Mouse (Mus musculus) kidney, adult 2 months (tissue): ENCODE measurements around the gene Prdx1.

Experiments used
- CTCF ChIP-seq: fragments of 200-500 bp; conservative IDR thresholded peaks from 2 replicates; pipeline ENCODE4 v1.5.1; 2011; ENCODE audit warnings: low read depth, mild to moderate bottlenecking, control low read depth, low read length, moderate library complexity, mixed read lengths; ENCODE audit not compliant: insufficient read depth, insufficient read length
- POLR2A ChIP-seq: fragments of 200-500 bp; IDR thresholded peaks from one replicate; pipeline ENCODE4 v1.6.1; 2011; ENCODE audit warnings: low read depth, low read length, control low read depth

- TF ChIP-seq CTCF, result no peak
- no peak for TF ChIP-seq POLR2A
Observed at GRCm38 (mm10) chr4:116707666-116708065, 22.3 kb downstream of the Prdx1 start.
